Mouse (Mus musculus): ENCODE results near the gene Vangl2. TPM values are rescaled to one million over a fixed set of nuclear protein-coding genes. Genes with fewer than 3 reads are reported as not detected.

Vangl2 gene
- 8.0 TPM for polyA plus RNA-seq (2014; fragmentation: Illumina TruSeq; extraction: RNeasy Lipid Tissue Mini Kit (QIAGEN cat#74804))

DNA sequence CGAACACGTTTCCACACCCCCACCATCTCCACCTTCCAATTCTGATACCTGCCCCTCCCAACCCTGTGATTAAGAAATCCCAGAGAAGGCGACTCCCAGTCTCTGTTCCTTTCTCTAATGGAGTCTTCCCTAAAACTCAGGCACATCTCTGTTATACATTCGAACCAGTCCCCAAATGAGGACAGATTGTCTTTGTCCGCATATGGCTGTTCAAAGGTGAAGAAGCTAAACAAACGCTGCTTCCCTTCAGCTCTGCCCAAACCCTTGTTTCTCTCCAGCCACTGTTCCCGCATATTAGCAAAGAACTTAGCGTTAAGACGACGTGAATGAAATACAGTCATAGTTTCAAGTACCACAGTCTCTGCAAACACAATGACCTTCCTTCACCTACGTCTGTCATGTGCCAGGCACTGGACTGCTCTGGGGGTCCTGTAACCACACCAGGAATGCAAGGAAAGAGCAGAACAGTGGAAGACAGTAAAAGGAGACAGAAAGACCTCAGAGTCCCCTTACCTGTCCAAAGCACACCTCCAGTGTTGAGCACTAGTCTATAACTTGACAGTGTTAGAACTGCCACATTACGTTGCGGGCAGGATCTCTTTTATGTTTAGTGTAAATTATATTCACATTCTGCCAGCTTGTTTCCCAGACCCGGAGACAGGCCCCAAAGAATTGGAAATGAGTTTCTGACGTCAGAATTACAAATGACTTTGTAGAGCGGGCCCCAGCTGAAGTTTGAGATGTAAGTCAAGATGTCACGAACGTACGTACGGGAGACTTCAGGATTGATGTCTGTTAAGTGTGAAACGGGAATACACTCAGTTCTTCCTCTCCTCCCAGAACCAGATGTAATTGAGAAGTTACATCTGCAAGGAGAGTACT is at the start of gene Vangl2:
Vangl2 (minus strand) TSS at position 51 of the 882 bp plus-strand sequence.

DNA sequence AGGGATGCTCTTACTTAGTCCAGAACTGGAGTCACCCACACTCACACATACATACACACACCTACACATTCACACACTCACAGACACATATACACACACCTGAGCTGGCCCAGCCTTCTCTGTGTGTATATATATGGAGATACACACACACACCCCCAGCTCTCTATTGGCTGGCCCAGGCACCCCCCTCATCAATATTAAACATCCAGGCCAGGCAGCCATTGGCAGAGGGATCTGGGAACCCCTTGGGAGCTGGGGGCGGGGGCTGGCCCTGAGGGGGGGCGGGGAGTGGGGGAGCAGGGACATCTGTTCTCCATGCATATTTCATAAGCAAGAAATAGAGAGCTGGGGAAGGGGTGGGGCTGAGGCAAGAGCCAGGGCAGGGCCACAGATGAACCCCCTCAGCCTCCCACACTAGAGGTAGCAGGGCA is 29.3 kb upstream of the Vangl2 start, which contains the start of gene Nhlh1:
Nhlh1 (minus strand) TSS at position 83 of the 431 bp plus-strand sequence.

Other genes starting within 250 kb of the Vangl2 start
- 42.2 TPM for gene Cd84, start 188.7 kb downstream of the Vangl2 start, polyA plus RNA-seq (2014; fragmentation: Illumina TruSeq; extraction: RNeasy Lipid Tissue Mini Kit (QIAGEN cat#74804))
- 0.80 TPM for gene Gm10521, start 132.8 kb downstream of the Vangl2 start, polyA plus RNA-seq (2014; fragmentation: Illumina TruSeq; extraction: RNeasy Lipid Tissue Mini Kit (QIAGEN cat#74804))
- 1.0 TPM for gene Slamf6, start 110.9 kb downstream of the Vangl2 start, polyA plus RNA-seq (2014; fragmentation: Illumina TruSeq; extraction: RNeasy Lipid Tissue Mini Kit (QIAGEN cat#74804))
- gene Nhlh1, start 29.1 kb upstream of the Vangl2 start, polyA plus RNA-seq (2014; fragmentation: Illumina TruSeq; extraction: RNeasy Lipid Tissue Mini Kit (QIAGEN cat#74804)): not detected
- 201 TPM for gene Copa, start 54.1 kb upstream of the Vangl2 start, polyA plus RNA-seq (2014; fragmentation: Illumina TruSeq; extraction: RNeasy Lipid Tissue Mini Kit (QIAGEN cat#74804))
- gene Ncstn, start 54.4 kb upstream of the Vangl2 start, polyA plus RNA-seq (2014; fragmentation: Illumina TruSeq; extraction: RNeasy Lipid Tissue Mini Kit (QIAGEN cat#74804)): 21.3 TPM
- 67.5 TPM for gene Pex19, start 98.3 kb upstream of the Vangl2 start, polyA plus RNA-seq (2014; fragmentation: Illumina TruSeq; extraction: RNeasy Lipid Tissue Mini Kit (QIAGEN cat#74804))
- gene Dcaf8, start 119.6 kb upstream of the Vangl2 start, polyA plus RNA-seq (2014; fragmentation: Illumina TruSeq; extraction: RNeasy Lipid Tissue Mini Kit (QIAGEN cat#74804)): 106 TPM
- gene Pea15a, start 178.4 kb upstream of the Vangl2 start, polyA plus RNA-seq (2014; fragmentation: Illumina TruSeq; extraction: RNeasy Lipid Tissue Mini Kit (QIAGEN cat#74804)): 70.2 TPM
- 0.68 TPM for gene Casq1, start 191.4 kb upstream of the Vangl2 start, polyA plus RNA-seq (2014; fragmentation: Illumina TruSeq; extraction: RNeasy Lipid Tissue Mini Kit (QIAGEN cat#74804))
- gene Atp1a4, start 230.0 kb upstream of the Vangl2 start, polyA plus RNA-seq (2014; fragmentation: Illumina TruSeq; extraction: RNeasy Lipid Tissue Mini Kit (QIAGEN cat#74804)): not detected
- gene Igsf8, start 233.2 kb upstream of the Vangl2 start, polyA plus RNA-seq (2014; fragmentation: Illumina TruSeq; extraction: RNeasy Lipid Tissue Mini Kit (QIAGEN cat#74804)): 0.97 TPM